Mouse (Mus musculus) limb, embryonic 15.5 days (tissue): ENCODE results near the gene Adam22. TPM values are rescaled to one million over a fixed set of nuclear protein-coding genes. Genes with fewer than 3 reads are reported as not detected.

Source experiments
- ATAC-seq: fragments of 200-750 bp; cut with Nextera tagmentation; 2 replicates; pipeline ENCODE4 v1.8.0; 2017; ENCODE audit warnings: low read depth, moderate TSS enrichment; ENCODE audit not compliant: insufficient number of reproducible peaks, low FRiP score, low TSS enrichment
- H3K27ac ChIP-seq: fragments of 300-500 bp; sonication (generic); 2 replicates; pipeline ENCODE4 v1.5.1; 2015; ENCODE audit warnings: moderate library complexity, mild to moderate bottlenecking, inconsistent platforms
- H3K27me3 ChIP-seq: fragments of 300-500 bp; sonication (generic); 2 replicates; pipeline ENCODE4 v1.6.1; 2015; ENCODE audit warnings: inconsistent platforms
- H3K36me3 ChIP-seq: fragments of 300-500 bp; sonication (generic); 2 replicates; pipeline ENCODE4 v1.6.1; 2015; ENCODE audit warnings: inconsistent platforms
- H3K4me1 ChIP-seq: fragments of 300-500 bp; sonication (generic); 2 replicates; pipeline ENCODE4 v1.6.1; 2015; ENCODE audit warnings: inconsistent platforms
- H3K4me2 ChIP-seq: fragments of 300-500 bp; sonication (generic); 2 replicates; pipeline ENCODE4 v1.6.1; 2015; ENCODE audit warnings: mild to moderate bottlenecking, inconsistent platforms
- H3K4me3 ChIP-seq: fragments of 300-500 bp; sonication (generic); 2 replicates; pipeline ENCODE4 v1.5.1; 2015; ENCODE audit warnings: mild to moderate bottlenecking, inconsistent platforms
- H3K9ac ChIP-seq: fragments of 300-500 bp; sonication (generic); 2 replicates; pipeline ENCODE4 v1.6.1; 2015; ENCODE audit warnings: inconsistent platforms
- H3K9me3 ChIP-seq: fragments of 300-500 bp; sonication (generic); 2 replicates; pipeline ENCODE4 v1.6.1; 2016; ENCODE audit warnings: inconsistent platforms
- WGBS: fragments of 180-500 bp; shearing (Covaris S2); methylation state at CpG from one replicate; pipeline ENCODE4 v1.1.7; 2015; 5-methylcytosine and 5-hydroxymethylcytosine counted together
- polyA plus RNA-seq: library from polyadenylated mRNA; unstranded; fragments of >200 nt; fragmentation: Nextera tagmentation; extraction: Ambion mirVana; gene quantifications from 2 replicates; pipeline ENCODE4 v1.2.1, GENCODE M21; 2015

Adam22 gene
- polyA plus RNA-seq, 1 experiment from 2014 or later, result 13.1 TPM

GRCm38 (mm10) chr5:8366771-8367613 is 968 bp downstream of the Adam22 start:
- Histone ChIP-seq H3K9me3 (no peaks in the 10 kb centered on the region), H3K27me3 (0 out of 2 replicates have a peak, but pooled peaks cover 4% of the 10 kb centered on the region), H3K9ac (peak overlapping the region; percentile 70; the same call in 1 of the 2 replicates), H3K36me3 (no peaks in the 10 kb centered on the region), H3K4me1 (0 out of 2 replicates have a peak, but pooled peaks cover 3% of the 10 kb centered on the region), H3K4me2 (peak overlapping the region; percentile 84), H3K27ac (no peak overlapping the region), H3K4me3 (peak overlapping the region; percentile 76)
- 0 out of 2 replicates have a peak, but pooled peaks have one; percentile 44 for ATAC-seq
- WGBS, result 2% methylated on average over 25 of the region's 25 CpGs

DNA sequence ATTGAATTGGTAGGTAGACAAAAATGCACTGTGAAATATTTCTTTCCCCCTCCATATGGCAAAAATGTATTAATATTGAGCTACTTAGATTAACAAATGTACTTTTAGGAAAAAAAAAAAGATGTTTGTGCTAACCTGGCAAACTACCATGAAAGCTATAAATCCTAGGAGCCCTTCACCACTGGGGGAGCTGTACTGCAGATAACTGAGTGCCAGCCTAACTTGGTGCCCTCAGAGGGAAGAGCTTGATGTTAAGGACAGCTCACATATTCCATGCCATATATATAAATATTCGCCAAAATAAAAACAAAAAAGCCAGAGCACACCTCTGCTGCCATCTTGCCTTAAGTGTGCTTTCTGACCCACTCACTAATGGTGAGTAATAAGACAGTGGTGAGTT is 5.6 kb downstream of the Adam22 start:
- H3K27ac ChIP-seq, result no peak overlapping the region
- H3K9ac ChIP-seq, result no peak overlapping the region
- H3K27me3 ChIP-seq, result no peaks in the 10 kb centered on the region
- no peaks in the 10 kb centered on the region for H3K9me3 ChIP-seq
- WGBS, result 68% methylated on average over 1 of the region's 1 CpGs
- no peaks in the 10 kb centered on the region for H3K36me3 ChIP-seq
- no peak overlapping the region for H3K4me2 ChIP-seq
- H3K4me3 ChIP-seq, result no peak overlapping the region
- 0 out of 2 replicates have a peak, but pooled peaks cover 3% of the 10 kb centered on the region for H3K4me1 ChIP-seq
- ATAC-seq, result no peak

DNA sequence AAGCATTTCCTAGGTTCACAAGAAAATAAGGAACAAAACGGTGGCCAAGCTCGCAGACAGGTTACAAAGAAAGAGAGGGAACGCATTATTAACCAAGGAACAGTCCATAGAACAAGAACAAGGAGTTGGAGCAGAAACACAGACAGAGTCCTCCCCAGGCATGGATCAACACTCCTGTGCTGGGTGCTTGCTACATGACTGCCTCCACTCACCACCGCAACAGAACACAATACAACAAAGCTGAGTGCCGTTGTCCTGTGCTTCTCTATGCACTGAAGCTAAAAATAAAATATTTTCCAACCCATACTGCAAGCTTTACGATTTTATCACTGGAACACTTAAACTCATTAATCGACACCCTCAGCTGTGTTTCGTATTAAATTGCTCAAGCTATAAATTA is 10.3 kb downstream of the Adam22 start:
- H3K4me2 ChIP-seq, result no peak overlapping the region
- ATAC-seq, result no peak
- H3K4me1 ChIP-seq, result no peaks in the 10 kb centered on the region; the same call in 1 of the 2 replicates
- no peak overlapping the region for H3K27ac ChIP-seq
- no peak overlapping the region for H3K9ac ChIP-seq
- 62% methylated on average over 8 of the region's 8 CpGs for WGBS
- H3K9me3 ChIP-seq, result no peaks in the 10 kb centered on the region
- no peak overlapping the region for H3K4me3 ChIP-seq
- H3K27me3 ChIP-seq, result no peaks in the 10 kb centered on the region
- no peaks in the 10 kb centered on the region for H3K36me3 ChIP-seq

- Histone ChIP-seq H3K9ac (no peak overlapping the region), H3K4me3 (no peak overlapping the region), H3K4me2 (no peak overlapping the region), H3K9me3 (no peaks in the 10 kb centered on the region), H3K27me3 (no peaks in the 10 kb centered on the region), H3K36me3 (no peaks in the 10 kb centered on the region), H3K4me1 (no peaks in the 10 kb centered on the region; the same call in 1 of the 2 replicates), H3K27ac (peak overlapping the region; percentile 22; the same call in 1 of the 2 replicates)
- ATAC-seq, result no peak
- 41% methylated on average over 13 of the region's 13 CpGs for WGBS
Measured at GRCm38 (mm10) chr5:8356885-8357651, 10.9 kb downstream of the Adam22 start.

- ATAC-seq, result no peak
- Histone ChIP-seq H3K27ac (no peak overlapping the region), H3K9me3 (no peaks in the 10 kb centered on the region), H3K4me1 (no peaks in the 10 kb centered on the region; the same call in 1 of the 2 replicates), H3K4me3 (no peak overlapping the region), H3K9ac (no peak overlapping the region), H3K27me3 (no peaks in the 10 kb centered on the region), H3K36me3 (no peaks in the 10 kb centered on the region), H3K4me2 (no peak overlapping the region)
- 30% methylated on average over 2 of the region's 2 CpGs for WGBS
Measured at GRCm38 (mm10) chr5:8356326-8356725, 11.6 kb downstream of the Adam22 start.

GRCm38 (mm10) chr5:8349557-8349956 is 18.4 kb downstream of the Adam22 start:
- WGBS, result 47% methylated on average over 10 of the region's 10 CpGs
- Histone ChIP-seq H3K4me3 (no peak overlapping the region), H3K9me3 (no peaks in the 10 kb centered on the region), H3K4me2 (no peak overlapping the region), H3K9ac (no peak overlapping the region), H3K4me1 (no peaks in the 10 kb centered on the region), H3K27me3 (no peaks in the 10 kb centered on the region), H3K36me3 (no peaks in the 10 kb centered on the region), H3K27ac (no peak overlapping the region)
- no peak for ATAC-seq

DNA sequence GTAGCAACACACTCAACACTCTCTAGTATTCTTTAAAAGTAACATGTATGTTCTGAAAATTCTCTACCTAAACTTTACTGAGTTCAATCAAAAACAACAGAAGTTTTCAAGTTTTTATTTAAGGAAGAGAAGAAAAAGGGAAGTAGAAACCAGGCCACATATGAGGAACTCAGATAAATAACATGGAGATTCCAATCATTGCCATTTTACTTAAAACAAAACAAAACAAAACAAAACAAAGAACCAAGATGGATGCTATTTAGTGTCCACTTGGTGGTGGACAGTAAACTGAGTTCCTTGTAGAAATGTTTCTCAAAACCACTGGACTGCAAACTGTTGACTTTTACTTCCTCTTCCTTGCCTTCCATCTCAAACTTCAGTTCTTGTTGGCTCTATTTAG is 21.6 kb downstream of the Adam22 start:
- Histone ChIP-seq H3K4me3 (no peak overlapping the region), H3K9ac (no peak overlapping the region), H3K4me1 (no peaks in the 10 kb centered on the region), H3K27me3 (no peaks in the 10 kb centered on the region), H3K4me2 (no peak overlapping the region), H3K27ac (no peak overlapping the region), H3K9me3 (no peaks in the 10 kb centered on the region), H3K36me3 (no peaks in the 10 kb centered on the region)
- ATAC-seq, result no peak

- Histone ChIP-seq H3K4me2 (no peak overlapping the region), H3K27me3 (no peaks in the 10 kb centered on the region), H3K9me3 (no peaks in the 10 kb centered on the region), H3K4me1 (no peaks in the 10 kb centered on the region), H3K4me3 (no peak overlapping the region), H3K27ac (no peak overlapping the region), H3K36me3 (no peaks in the 10 kb centered on the region), H3K9ac (no peak overlapping the region)
- ATAC-seq, result no peak
- 82% methylated on average over 3 of the region's 3 CpGs for WGBS
Measured at GRCm38 (mm10) chr5:8343296-8343695, 24.7 kb downstream of the Adam22 start.

GRCm38 (mm10) chr5:8341676-8342075 is 26.3 kb downstream of the Adam22 start:
- ATAC-seq, result no peak
- no peak overlapping the region for H3K4me2 ChIP-seq
- H3K36me3 ChIP-seq, result no peaks in the 10 kb centered on the region
- no peaks in the 10 kb centered on the region for H3K27me3 ChIP-seq
- no peaks in the 10 kb centered on the region for H3K9me3 ChIP-seq
- no peak overlapping the region for H3K9ac ChIP-seq
- 91% methylated on average over 4 of the region's 4 CpGs for whole genome bisulfite sequencing
- no peaks in the 10 kb centered on the region for H3K4me1 ChIP-seq
- no peak overlapping the region for H3K27ac ChIP-seq
- H3K4me3 ChIP-seq, result no peak overlapping the region

GRCm38 (mm10) chr5:8327645-8328269 is 40.2 kb downstream of the Adam22 start:
- Histone ChIP-seq H3K9me3 (no peaks in the 10 kb centered on the region), H3K27me3 (no peaks in the 10 kb centered on the region), H3K4me2 (no peak overlapping the region), H3K27ac (no peak overlapping the region), H3K36me3 (no peaks in the 10 kb centered on the region), H3K4me1 (no peaks in the 10 kb centered on the region), H3K4me3 (no peak overlapping the region), H3K9ac (no peak overlapping the region)
- 79% methylated on average over 4 of the region's 4 CpGs for WGBS
- no peak for ATAC-seq

DNA sequence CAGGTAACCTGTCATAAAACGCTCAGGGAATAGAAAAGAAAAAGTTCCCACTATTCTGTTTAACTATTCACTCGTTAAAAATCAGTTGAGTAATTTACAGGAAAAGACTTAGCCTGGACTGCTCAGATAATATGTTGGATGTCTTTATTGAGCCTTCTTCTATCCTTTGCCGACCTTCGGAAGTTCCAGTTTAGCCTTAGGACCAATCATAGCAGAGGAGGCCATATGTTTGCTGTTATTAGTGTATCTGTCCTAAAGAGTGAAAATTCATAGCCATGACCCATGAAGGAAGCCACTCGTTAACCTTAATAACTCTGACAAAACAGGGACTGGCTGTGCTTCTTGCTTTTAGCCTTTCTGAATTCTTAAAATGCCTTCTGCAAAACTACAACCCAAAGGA is 41.3 kb downstream of the Adam22 start:
- ATAC-seq, result no peak
- Histone ChIP-seq H3K4me2 (no peak overlapping the region), H3K27ac (no peak overlapping the region), H3K9ac (no peak overlapping the region), H3K36me3 (no peaks in the 10 kb centered on the region), H3K4me3 (no peak overlapping the region), H3K27me3 (no peaks in the 10 kb centered on the region), H3K4me1 (no peaks in the 10 kb centered on the region), H3K9me3 (no peaks in the 10 kb centered on the region)
- WGBS, result 75% methylated on average over 5 of the region's 5 CpGs

DNA sequence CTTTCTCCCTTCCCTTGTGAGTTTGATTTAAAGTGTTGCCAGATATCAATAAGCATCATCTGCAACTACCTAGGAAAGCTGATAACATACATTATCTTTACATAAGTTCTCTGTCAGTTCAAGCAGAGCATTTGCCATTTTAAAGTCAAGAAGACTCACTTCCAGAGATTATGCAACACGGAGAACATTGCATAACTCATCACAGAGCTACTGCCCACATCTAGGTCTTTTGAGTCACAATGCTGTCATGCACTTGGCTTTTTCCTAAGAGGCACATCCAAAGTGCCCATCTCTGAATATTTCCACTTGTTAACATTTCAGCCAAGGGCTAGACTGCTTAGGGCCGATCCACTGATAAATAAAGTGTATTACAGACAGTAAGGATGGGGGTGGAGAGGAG is 55.6 kb downstream of the Adam22 start:
- no peaks in the 10 kb centered on the region for H3K9me3 ChIP-seq
- no peak overlapping the region for H3K4me2 ChIP-seq
- no peaks in the 10 kb centered on the region for H3K36me3 ChIP-seq
- no peaks in the 10 kb centered on the region for H3K27me3 ChIP-seq
- H3K27ac ChIP-seq, result no peak overlapping the region
- no peak overlapping the region for H3K4me3 ChIP-seq
- H3K4me1 ChIP-seq, result 0 out of 2 replicates have a peak, but pooled peaks cover 6% of the 10 kb centered on the region
- ATAC-seq, result no peak
- 92% methylated on average over 2 of the region's 2 CpGs for WGBS
- no peak overlapping the region for H3K9ac ChIP-seq
